Mouse (Mus musculus): ENCODE results near the gene Mif4gd.

DNA sequence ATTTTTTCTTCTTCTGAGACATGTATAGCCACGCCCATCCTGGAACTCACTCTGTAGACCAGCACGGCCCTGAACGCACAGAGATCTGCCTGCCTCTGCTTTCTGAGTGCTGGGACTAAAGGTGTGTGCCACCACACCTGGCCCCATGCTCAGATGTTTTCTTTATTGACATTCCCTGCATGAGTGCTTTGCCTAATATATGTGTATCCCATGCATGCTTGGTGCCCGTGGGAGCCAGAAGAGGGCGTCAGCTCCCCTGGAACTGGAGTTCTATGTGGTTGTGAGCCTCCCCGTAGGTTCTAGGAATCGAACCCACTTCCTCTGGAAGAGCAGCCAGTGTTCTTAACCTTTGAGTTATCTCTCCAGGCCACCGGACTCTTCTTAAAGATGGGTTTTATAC lies 22.3 kb upstream of the Mif4gd start:
- TF ChIP-seq TAL1 (conservative IDR thresholded peaks at IDR 0.05; ENCODE audit: low read depth, low read length), result no peak
- TF ChIP-seq GATA2 (IDR thresholded peaks at IDR 0.05; ENCODE audit: borderline replicate concordance, low read depth, low read length), result no peak
- TF ChIP-seq CTCF (IDR thresholded peaks at IDR 0.05; ENCODE audit: low read depth, low read length), result no peak
- no peak for TF ChIP-seq POLR2AphosphoS5 (IDR thresholded peaks at IDR 0.05; ENCODE audit: insufficient replicate concordance, low read depth, low read length)

Measured in G1E (cell line).